Mouse (Mus musculus) hindbrain, embryonic 12.5 days (tissue): ENCODE measurements around the gene Sorbs2. TPM values are rescaled to one million over a fixed set of nuclear protein-coding genes. Genes with fewer than 3 reads are reported as not detected.

ENCODE experiments used
- ATAC-seq: fragments of 200-750 bp; cut with Nextera tagmentation; 2 replicates; pipeline ENCODE4 v1.8.0; 2017; ENCODE audit warnings: moderate TSS enrichment; ENCODE audit not compliant: low FRiP score
- H3K27ac ChIP-seq: fragments of 300-500 bp; sonication (generic); 2 replicates; pipeline ENCODE4 v1.5.1; 2016; ENCODE audit warnings: mild to moderate bottlenecking
- H3K27me3 ChIP-seq: fragments of 300-500 bp; sonication (generic); 2 replicates; pipeline ENCODE4 v1.6.1; 2016; ENCODE audit warnings: mild to moderate bottlenecking
- H3K36me3 ChIP-seq: fragments of 300-500 bp; sonication (generic); 2 replicates; pipeline ENCODE4 v1.6.1; 2016; ENCODE audit warnings: mild to moderate bottlenecking
- H3K4me1 ChIP-seq: fragments of 300-500 bp; sonication (generic); 2 replicates; pipeline ENCODE4 v1.6.1; 2016
- H3K4me2 ChIP-seq: fragments of 300-500 bp; sonication (generic); replicated peaks from 2 replicates; pipeline ENCODE4 v1.6.1; 2016; ENCODE audit warnings: mild to moderate bottlenecking
- H3K4me3 ChIP-seq: fragments of 300-500 bp; sonication (generic); 2 replicates; pipeline ENCODE4 v1.5.1; 2016; ENCODE audit warnings: mild to moderate bottlenecking
- H3K9ac ChIP-seq: fragments of 300-500 bp; sonication (generic); 2 replicates; pipeline ENCODE4 v1.6.1; 2016; ENCODE audit warnings: mild to moderate bottlenecking, moderate library complexity
- H3K9me3 ChIP-seq: fragments of 300-500 bp; sonication (generic); replicated peaks from 2 replicates; pipeline ENCODE4 v1.6.1; 2016; ENCODE audit warnings: mild to moderate bottlenecking
- WGBS: fragments of 180-500 bp; shearing (Covaris S2); methylation state at CpG from one replicate; pipeline ENCODE4 v1.1.7; 2016; 5-methylcytosine and 5-hydroxymethylcytosine counted together
- polyA plus RNA-seq: library from polyadenylated mRNA; unstranded; fragments of >200 nt; fragmentation: Nextera tagmentation; extraction: Ambion mirVana; gene quantifications from 2 replicates; pipeline ENCODE4 v1.2.1, GENCODE M21; 2016

Gene Sorbs2
- polyA plus RNA-seq, 1 experiment from 2014 or later, result 81.7 TPM

GRCm38 (mm10) chr8:45751512-45752502 is 244.2 kb downstream of the Sorbs2 start:
- H3K9ac ChIP-seq, result no peak overlapping the region
- no peaks in the 10 kb centered on the region for H3K4me1 ChIP-seq
- peak; percentile 48; the same call in 1 of the 2 replicates for ATAC-seq
- H3K4me3 ChIP-seq, result no peak overlapping the region
- no peaks in the 10 kb centered on the region for H3K27me3 ChIP-seq
- H3K4me2 ChIP-seq, result no peak overlapping the region
- peaks cover 5% of the 10 kb centered on the region; the same call in 1 of the 2 replicates for H3K36me3 ChIP-seq
- no peaks in the 10 kb centered on the region for H3K9me3 ChIP-seq
- no peak overlapping the region for H3K27ac ChIP-seq
- WGBS, result 61% methylated on average over 12 of the region's 12 CpGs

- ATAC-seq, result no peak
- Histone ChIP-seq H3K27ac (no peak overlapping the region), H3K36me3 (peaks cover 11% of the 10 kb centered on the region), H3K4me1 (no peaks in the 10 kb centered on the region), H3K9ac (no peak overlapping the region), H3K4me2 (no peak overlapping the region), H3K4me3 (no peak overlapping the region), H3K27me3 (no peaks in the 10 kb centered on the region), H3K9me3 (no peaks in the 10 kb centered on the region)
- 75% methylated on average over 9 of the region's 9 CpGs for WGBS
Measured at GRCm38 (mm10) chr8:45755482-45755881, 247.9 kb downstream of the Sorbs2 start.

GRCm38 (mm10) chr8:45755972-45756371 is 248.4 kb downstream of the Sorbs2 start:
- no peak for ATAC-seq

GRCm38 (mm10) chr8:45760622-45761021 is 253.0 kb downstream of the Sorbs2 start:
- H3K27ac ChIP-seq, result no peak overlapping the region
- H3K27me3 ChIP-seq, result no peaks in the 10 kb centered on the region
- no peak overlapping the region for H3K4me3 ChIP-seq
- no peak for ATAC-seq
- WGBS, result 87% methylated on average over 9 of the region's 9 CpGs
- no peaks in the 10 kb centered on the region for H3K9me3 ChIP-seq
- peaks cover 20% of the 10 kb centered on the region for H3K36me3 ChIP-seq
- no peak overlapping the region for H3K9ac ChIP-seq
- H3K4me2 ChIP-seq, result no peak overlapping the region
- H3K4me1 ChIP-seq, result peaks cover 7% of the 10 kb centered on the region; the same call in 1 of the 2 replicates

More at GRCm38 (mm10) chr8:45755972-45756371, 248.4 kb downstream of the Sorbs2 start:
- Histone ChIP-seq H3K4me1 (no peaks in the 10 kb centered on the region), H3K4me3 (no peak overlapping the region), H3K36me3 (peaks cover 13% of the 10 kb centered on the region), H3K27ac (no peak overlapping the region), H3K9ac (no peak overlapping the region), H3K27me3 (no peaks in the 10 kb centered on the region), H3K4me2 (no peak overlapping the region), H3K9me3 (no peaks in the 10 kb centered on the region)
- 88% methylated on average over 7 of the region's 7 CpGs for WGBS

GRCm38 (mm10) chr8:45761053-45761452 is 253.5 kb downstream of the Sorbs2 start:
- Histone ChIP-seq H3K9me3 (no peaks in the 10 kb centered on the region), H3K4me3 (no peak overlapping the region), H3K9ac (no peak overlapping the region), H3K27ac (no peak overlapping the region), H3K4me2 (no peak overlapping the region), H3K36me3 (peaks cover 20% of the 10 kb centered on the region), H3K4me1 (peaks cover 7% of the 10 kb centered on the region; the same call in 1 of the 2 replicates), H3K27me3 (no peaks in the 10 kb centered on the region)
- 91% methylated on average over 1 of the region's 1 CpGs for WGBS
- ATAC-seq, result no peak

GRCm38 (mm10) chr8:45762982-45763689 is 255.5 kb downstream of the Sorbs2 start:
- H3K4me1 ChIP-seq, result peaks cover 7% of the 10 kb centered on the region; the same call in 1 of the 2 replicates
- H3K27me3 ChIP-seq, result no peaks in the 10 kb centered on the region
- no peak overlapping the region for H3K4me2 ChIP-seq
- WGBS, result 74% methylated on average over 15 of the region's 15 CpGs
- peaks cover 20% of the 10 kb centered on the region for H3K36me3 ChIP-seq
- no peak overlapping the region for H3K9ac ChIP-seq
- no peak overlapping the region for H3K4me3 ChIP-seq
- no peaks in the 10 kb centered on the region for H3K9me3 ChIP-seq
- no peak; the same call in 1 of the 2 replicates for ATAC-seq
- H3K27ac ChIP-seq, result no peak overlapping the region

GRCm38 (mm10) chr8:45763690-45764342 is 256.2 kb downstream of the Sorbs2 start:
- ATAC-seq, result no peak
- H3K27ac ChIP-seq, result no peak overlapping the region
- H3K4me2 ChIP-seq, result no peak overlapping the region

GRCm38 (mm10) chr8:45766138-45766537 is 258.6 kb downstream of the Sorbs2 start:
- Histone ChIP-seq H3K4me3 (no peak overlapping the region), H3K4me1 (peaks cover 7% of the 10 kb centered on the region; the same call in 1 of the 2 replicates), H3K9me3 (no peaks in the 10 kb centered on the region), H3K9ac (no peak overlapping the region), H3K27ac (no peak overlapping the region), H3K36me3 (peaks cover 16% of the 10 kb centered on the region), H3K4me2 (no peak overlapping the region), H3K27me3 (no peaks in the 10 kb centered on the region)
- no peak for ATAC-seq
- WGBS, result 78% methylated on average over 11 of the region's 11 CpGs

More at GRCm38 (mm10) chr8:45763690-45764342, 256.2 kb downstream of the Sorbs2 start:
- Histone ChIP-seq H3K36me3 (peaks cover 20% of the 10 kb centered on the region), H3K4me3 (no peak overlapping the region), H3K4me1 (peaks cover 7% of the 10 kb centered on the region; the same call in 1 of the 2 replicates), H3K9me3 (no peaks in the 10 kb centered on the region), H3K27me3 (no peaks in the 10 kb centered on the region), H3K9ac (no peak overlapping the region)
- 68% methylated on average over 11 of the region's 11 CpGs for WGBS

GRCm38 (mm10) chr8:45774841-45775240 is 267.3 kb downstream of the Sorbs2 start:
- no peak overlapping the region for H3K27ac ChIP-seq
- H3K4me3 ChIP-seq, result no peak overlapping the region
- H3K9ac ChIP-seq, result no peak overlapping the region
- ATAC-seq, result no peak
- peaks cover 39% of the 10 kb centered on the region for H3K36me3 ChIP-seq
- 87% methylated on average over 5 of the region's 5 CpGs for WGBS
- no peaks in the 10 kb centered on the region for H3K9me3 ChIP-seq
- H3K4me2 ChIP-seq, result no peak overlapping the region
- H3K4me1 ChIP-seq, result no peaks in the 10 kb centered on the region
- no peaks in the 10 kb centered on the region for H3K27me3 ChIP-seq

- Histone ChIP-seq H3K9ac (no peak overlapping the region), H3K4me2 (no peak overlapping the region), H3K4me1 (no peaks in the 10 kb centered on the region), H3K27me3 (no peaks in the 10 kb centered on the region), H3K36me3 (peaks cover 36% of the 10 kb centered on the region), H3K27ac (no peak overlapping the region), H3K9me3 (no peaks in the 10 kb centered on the region), H3K4me3 (no peak overlapping the region)
- no peak for ATAC-seq
- WGBS, result 97% methylated on average over 7 of the region's 7 CpGs
Measured at GRCm38 (mm10) chr8:45775481-45775880, 267.9 kb downstream of the Sorbs2 start.

- no peak for ATAC-seq
- Histone ChIP-seq H3K36me3 (peaks cover 28% of the 10 kb centered on the region), H3K27me3 (no peaks in the 10 kb centered on the region), H3K9me3 (no peaks in the 10 kb centered on the region), H3K4me1 (no peaks in the 10 kb centered on the region), H3K9ac (no peak overlapping the region), H3K4me3 (no peak overlapping the region), H3K27ac (no peak overlapping the region), H3K4me2 (no peak overlapping the region)
- WGBS, result 89% methylated on average over 9 of the region's 9 CpGs
Measured at GRCm38 (mm10) chr8:45776366-45776765, 268.8 kb downstream of the Sorbs2 start.

GRCm38 (mm10) chr8:45776977-45777376 is 269.4 kb downstream of the Sorbs2 start:
- WGBS, result 96% methylated on average over 7 of the region's 7 CpGs
- Histone ChIP-seq H3K27ac (no peak overlapping the region), H3K9ac (no peak overlapping the region)

More at GRCm38 (mm10) chr8:45776977-45777376, 269.4 kb downstream of the Sorbs2 start:
- Histone ChIP-seq H3K36me3 (peaks cover 28% of the 10 kb centered on the region), H3K4me1 (no peaks in the 10 kb centered on the region), H3K4me2 (no peak overlapping the region), H3K27me3 (no peaks in the 10 kb centered on the region), H3K4me3 (no peak overlapping the region), H3K9me3 (no peaks in the 10 kb centered on the region)
- ATAC-seq, result no peak
